Mouse (Mus musculus) CH12F3 (cell line): ENCODE results near the gene Tcf15.

Source experiments
- in situ Hi-C: fragments of 300-500 bp; cut with MboI; formaldehyde crosslinking; loops from 2 replicates; pipeline ENCODE4 v1.14.3; 2020; ENCODE audit warnings: low sequenced_read_pairs

Gene Tcf15

GRCm38 (mm10) chr2:152143279-152144157 is at the start of gene Tcf15:
Tcf15 (plus strand) TSS chr2:152143561.
- in situ Hi-C loops: no loop called here

- in situ Hi-C loops: no loop called here
Measured at GRCm38 (mm10) chr2:152094856-152095545, 48.4 kb upstream of the Tcf15 start.

- in situ Hi-C loops: no loop called here
Measured at GRCm38 (mm10) chr2:152096922-152097321, 46.4 kb upstream of the Tcf15 start.

GRCm38 (mm10) chr2:152097916-152098315 is 45.4 kb upstream of the Tcf15 start:
- in situ Hi-C loops: no loop called here

GRCm38 (mm10) chr2:152099538-152099937 is 43.8 kb upstream of the Tcf15 start:
- in situ Hi-C loops: no loop called here

GRCm38 (mm10) chr2:152101761-152102160 is 41.6 kb upstream of the Tcf15 start:
- in situ Hi-C loops: loop anchor here (25.0 kb wide), 1 partner anchor 286 kb away; the partner anchor contains the start of genes Nrsn2 and Sox12

- in situ Hi-C loops: loop anchor here (25.0 kb wide), 1 partner anchor 285 kb away; the partner anchor contains the start of genes Nrsn2 and Sox12
Measured at GRCm38 (mm10) chr2:152102369-152102768, 41.0 kb upstream of the Tcf15 start.

GRCm38 (mm10) chr2:152104711-152105317 is 38.5 kb upstream of the Tcf15 start:
- in situ Hi-C loops: loop anchor here (25.0 kb wide), 1 partner anchor 282 kb away; the partner anchor contains the start of genes Nrsn2 and Sox12

GRCm38 (mm10) chr2:152105318-152106224 is 37.8 kb upstream of the Tcf15 start, which contains the start of gene Srxn1:
Srxn1 (plus strand) TSS chr2:152105516.
- in situ Hi-C loops: loop anchor here (25.0 kb wide), 1 partner anchor 282 kb away; the partner anchor contains the start of genes Nrsn2 and Sox12

- in situ Hi-C loops: loop anchor here (25.0 kb wide), 1 partner anchor 281 kb away; the partner anchor contains the start of genes Nrsn2 and Sox12
Measured at GRCm38 (mm10) chr2:152106225-152106595, 37.2 kb upstream of the Tcf15 start.

GRCm38 (mm10) chr2:152106597-152106996 is 36.8 kb upstream of the Tcf15 start:
- in situ Hi-C loops: loop anchor here (25.0 kb wide), 1 partner anchor 281 kb away; the partner anchor contains the start of genes Nrsn2 and Sox12

- in situ Hi-C loops: loop anchor here (25.0 kb wide), 1 partner anchor 279 kb away; the partner anchor contains the start of genes Nrsn2 and Sox12
Measured at GRCm38 (mm10) chr2:152108702-152109101, 34.7 kb upstream of the Tcf15 start.

- in situ Hi-C loops: loop anchor here (25.0 kb wide), 1 partner anchor 278 kb away; the partner anchor contains the start of genes Nrsn2 and Sox12
Measured at GRCm38 (mm10) chr2:152109386-152109785, 34.0 kb upstream of the Tcf15 start.

- in situ Hi-C loops: loop anchor here (25.0 kb wide), 1 partner anchor 276 kb away; the partner anchor contains the start of genes Nrsn2 and Sox12
Measured at GRCm38 (mm10) chr2:152111311-152111710, 32.0 kb upstream of the Tcf15 start.

GRCm38 (mm10) chr2:152111920-152112319 is 31.4 kb upstream of the Tcf15 start:
- in situ Hi-C loops: loop anchor here (25.0 kb wide), 1 partner anchor 275 kb away; the partner anchor contains the start of genes Nrsn2 and Sox12

GRCm38 (mm10) chr2:152112490-152112889 is 30.9 kb upstream of the Tcf15 start:
- in situ Hi-C loops: loop anchor here (25.0 kb wide), 1 partner anchor 275 kb away; the partner anchor contains the start of genes Nrsn2 and Sox12

- in situ Hi-C loops: loop anchor here (25.0 kb wide), 1 partner anchor 274 kb away; the partner anchor contains the start of genes Nrsn2 and Sox12
Measured at GRCm38 (mm10) chr2:152112970-152113369, 30.4 kb upstream of the Tcf15 start.

- in situ Hi-C loops: loop anchor here (25.0 kb wide), 1 partner anchor 273 kb away; the partner anchor contains the start of genes Nrsn2 and Sox12
Measured at GRCm38 (mm10) chr2:152114057-152114975, 29.0 kb upstream of the Tcf15 start.
